Mouse (Mus musculus): ENCODE measurements around the gene Tmem170b. TPM values are rescaled to one million over a fixed set of nuclear protein-coding genes. Genes with fewer than 3 reads are reported as not detected.

Gene Tmem170b
- polyA plus RNA-seq, 1 experiment: 5.6 TPM

- TF ChIP-seq POLR2A (IDR thresholded peaks at IDR 0.05; ENCODE audit: low read depth, low read length): no peak
- no peak for TF ChIP-seq CTCF (IDR thresholded peaks at IDR 0.05; ENCODE audit: borderline replicate concordance, insufficient read depth, low read length)
- Histone ChIP-seq H3K4me1 (ENCODE audit: control insufficient read depth, insufficient read depth, low read length) (no peaks in the 10 kb centered on the region; the same call in 1 of the 2 replicates), H3K4me3 (ENCODE audit: insufficient read depth, low read length) (no peak overlapping the region), H3K27ac (ENCODE audit: insufficient read depth, low read length) (no peak overlapping the region)
Measured at GRCm38 (mm10) chr13:41638083-41638482, 32.4 kb downstream of the Tmem170b start.

DNA sequence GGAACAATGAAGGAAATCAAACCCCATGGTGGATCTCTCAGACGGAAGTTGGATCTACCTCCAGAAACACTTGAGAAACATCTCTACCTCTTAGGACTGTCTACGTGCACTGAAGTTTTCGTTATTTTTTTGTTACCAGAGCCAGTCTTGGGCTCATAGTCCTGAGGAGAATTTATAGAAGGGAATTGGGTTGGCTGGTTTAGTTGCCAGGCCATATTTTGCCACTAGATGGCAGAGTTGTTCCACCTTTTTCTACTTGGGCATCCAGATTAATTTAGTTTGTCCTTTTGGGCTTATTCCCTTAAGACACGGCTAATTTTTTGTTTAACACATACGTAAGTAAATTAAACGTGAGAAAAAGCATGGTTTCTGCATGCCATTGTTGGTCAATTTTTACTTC is 37.1 kb downstream of the Tmem170b start:
- TF ChIP-seq POLR2A (IDR thresholded peaks at IDR 0.05; ENCODE audit: low read depth, low read length) (no peak), CTCF (IDR thresholded peaks at IDR 0.05; ENCODE audit: borderline replicate concordance, insufficient read depth, low read length) (no peak)
- H3K4me3 ChIP-seq (ENCODE audit: insufficient read depth, low read length): no peak overlapping the region
- H3K27ac ChIP-seq (ENCODE audit: insufficient read depth, low read length): no peak overlapping the region
- peaks cover 11% of the 10 kb centered on the region for H3K4me1 ChIP-seq (ENCODE audit: control insufficient read depth, insufficient read depth, low read length)

DNA sequence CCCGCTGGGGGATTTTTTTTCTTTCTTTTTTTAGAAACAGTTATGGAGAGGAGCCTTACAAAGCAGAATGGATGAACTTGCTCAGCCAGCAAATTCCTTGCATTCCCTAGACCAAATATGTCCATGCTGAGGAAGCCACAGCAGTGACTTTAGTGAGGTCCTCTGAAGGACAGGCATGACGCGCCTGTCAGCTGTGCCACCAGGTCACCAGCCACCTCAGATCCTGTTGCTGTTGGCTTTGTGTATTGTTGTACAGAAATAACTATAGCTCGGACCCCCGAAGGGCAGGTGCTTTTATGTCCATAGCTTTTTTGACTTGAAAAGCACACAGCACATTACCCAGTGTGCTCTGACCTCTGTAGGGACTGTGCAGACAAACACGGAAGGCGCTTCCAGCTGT is 38.1 kb downstream of the Tmem170b start:
- Histone ChIP-seq H3K4me3 (ENCODE audit: insufficient read depth, low read length) (no peak overlapping the region), H3K4me1 (ENCODE audit: control insufficient read depth, insufficient read depth, low read length) (peaks cover 11% of the 10 kb centered on the region), H3K27ac (ENCODE audit: insufficient read depth, low read length) (peak overlapping the region; percentile 58)
- TF ChIP-seq POLR2A (IDR thresholded peaks at IDR 0.05; ENCODE audit: low read depth, low read length) (no peak), CTCF (IDR thresholded peaks at IDR 0.05; ENCODE audit: borderline replicate concordance, insufficient read depth, low read length) (no peak)

DNA sequence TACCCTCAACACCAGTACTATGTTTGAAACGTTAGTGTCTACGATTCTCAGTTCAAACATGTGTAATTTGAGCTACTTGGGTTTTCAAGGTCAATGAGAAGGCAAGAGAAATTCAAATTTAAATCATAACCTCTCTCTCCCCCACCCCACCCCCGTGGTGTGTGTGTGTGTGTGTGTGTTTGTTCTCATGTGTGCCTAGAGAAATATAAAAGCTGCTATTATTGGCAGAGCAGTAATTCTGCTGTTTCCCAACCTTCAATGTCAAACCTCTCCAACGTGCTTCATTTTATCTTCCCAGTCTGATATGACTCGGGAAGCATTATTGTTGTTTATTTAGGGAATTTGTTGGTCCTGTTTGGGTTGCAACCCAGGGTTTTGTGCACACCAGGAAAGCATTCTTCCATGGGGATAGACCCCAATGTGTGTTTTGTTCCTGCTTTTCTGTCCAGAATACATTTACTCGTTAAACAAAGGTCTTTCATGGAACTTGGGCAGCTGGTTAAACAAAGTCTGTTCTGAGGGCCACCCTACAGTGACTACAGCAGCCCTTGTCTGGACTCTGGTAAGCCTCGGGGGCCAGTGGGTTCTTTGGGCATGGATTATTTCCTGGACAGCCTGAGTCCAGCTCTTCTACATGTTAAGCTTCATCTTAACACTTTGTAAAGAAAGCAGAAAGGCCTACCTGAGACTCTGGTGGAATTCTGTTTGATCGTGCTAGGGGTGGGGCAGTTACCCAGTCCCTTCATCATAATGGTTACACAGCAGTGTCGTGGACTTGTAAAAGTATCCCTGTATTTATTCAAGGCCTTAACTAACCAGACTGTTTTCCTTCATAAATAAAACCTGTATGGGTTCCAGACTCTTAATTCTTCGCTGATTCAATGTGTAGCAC is 39.1 kb downstream of the Tmem170b start:
- H3K27ac ChIP-seq (ENCODE audit: insufficient read depth, low read length): no peak overlapping the region
- no peak for TF ChIP-seq CTCF (IDR thresholded peaks at IDR 0.05; ENCODE audit: borderline replicate concordance, insufficient read depth, low read length)
- TF ChIP-seq POLR2A (IDR thresholded peaks at IDR 0.05; ENCODE audit: low read depth, low read length): no peak
- H3K4me3 ChIP-seq (ENCODE audit: insufficient read depth, low read length): no peak overlapping the region
- H3K4me1 ChIP-seq (ENCODE audit: control insufficient read depth, insufficient read depth, low read length): peaks cover 11% of the 10 kb centered on the region

DNA sequence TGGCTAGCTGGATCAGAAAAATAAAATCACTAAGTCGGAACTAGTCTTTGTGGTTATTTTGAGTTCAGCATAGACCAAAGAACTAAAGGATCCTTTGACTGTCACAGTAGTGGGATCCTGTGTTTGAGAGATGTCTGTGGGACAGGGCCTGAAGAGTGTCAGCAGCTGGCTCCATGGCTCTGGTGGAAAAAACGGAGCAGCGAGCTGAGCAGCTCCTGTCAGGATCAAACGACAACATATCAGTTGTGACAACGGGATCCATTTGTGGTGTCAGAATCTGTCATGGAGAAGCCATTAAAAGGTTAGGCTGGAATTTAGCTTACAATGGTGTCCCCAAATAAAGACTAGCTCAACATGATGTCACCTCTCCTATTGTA is 39.8 kb downstream of the Tmem170b start:
- Histone ChIP-seq H3K4me1 (ENCODE audit: control insufficient read depth, insufficient read depth, low read length) (peaks cover 11% of the 10 kb centered on the region), H3K4me3 (ENCODE audit: insufficient read depth, low read length) (no peak overlapping the region), H3K27ac (ENCODE audit: insufficient read depth, low read length) (no peak overlapping the region)
- TF ChIP-seq CTCF (IDR thresholded peaks at IDR 0.05; ENCODE audit: borderline replicate concordance, insufficient read depth, low read length) (no peak), POLR2A (IDR thresholded peaks at IDR 0.05; ENCODE audit: low read depth, low read length) (no peak)

DNA sequence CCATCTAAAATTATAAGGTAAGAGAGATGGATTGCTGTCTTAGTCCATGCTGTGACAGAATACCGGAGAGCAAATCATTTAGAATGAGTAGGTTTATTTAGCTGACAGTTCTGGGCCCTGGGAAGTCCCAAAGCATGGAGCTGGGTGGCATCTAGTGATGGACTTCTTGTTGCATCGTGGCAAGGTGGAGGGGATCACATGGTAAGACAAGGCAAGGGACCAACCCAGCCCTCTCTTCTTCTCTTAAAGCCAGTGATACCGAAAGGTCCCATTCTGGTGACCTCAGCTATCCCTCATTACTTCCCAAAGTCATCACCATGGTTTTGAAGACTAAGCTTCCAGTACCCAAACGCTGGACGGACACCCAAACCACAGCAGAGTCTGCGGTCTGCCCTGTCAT is 42.3 kb downstream of the Tmem170b start:
- H3K4me1 ChIP-seq (ENCODE audit: control insufficient read depth, insufficient read depth, low read length): peaks cover 11% of the 10 kb centered on the region; the same call in 1 of the 2 replicates
- H3K27ac ChIP-seq (ENCODE audit: insufficient read depth, low read length): no peak overlapping the region
- no peak overlapping the region for H3K4me3 ChIP-seq (ENCODE audit: insufficient read depth, low read length)
- TF ChIP-seq CTCF (IDR thresholded peaks at IDR 0.05; ENCODE audit: borderline replicate concordance, insufficient read depth, low read length) (no peak), POLR2A (IDR thresholded peaks at IDR 0.05; ENCODE audit: low read depth, low read length) (no peak)

- H3K4me1 ChIP-seq (ENCODE audit: control insufficient read depth, insufficient read depth, low read length): no peaks in the 10 kb centered on the region; the same call in 1 of the 2 replicates
- no peak for TF ChIP-seq POLR2A (IDR thresholded peaks at IDR 0.05; ENCODE audit: low read depth, low read length)
- TF ChIP-seq CTCF (IDR thresholded peaks at IDR 0.05; ENCODE audit: borderline replicate concordance, insufficient read depth, low read length): peak; percentile 34; the same call in 1 of the 2 replicates
Measured at GRCm38 (mm10) chr13:41650665-41651064, 45.0 kb downstream of the Tmem170b start.

GRCm38 (mm10) chr13:41653791-41654190 is 48.1 kb downstream of the Tmem170b start:
- Histone ChIP-seq H3K27ac (ENCODE audit: insufficient read depth, low read length) (no peak overlapping the region; the same call in 1 of the 2 replicates), H3K4me3 (ENCODE audit: insufficient read depth, low read length) (no peak overlapping the region), H3K4me1 (ENCODE audit: control insufficient read depth, insufficient read depth, low read length) (no peaks in the 10 kb centered on the region; the same call in 1 of the 2 replicates)
- no peak for TF ChIP-seq POLR2A (IDR thresholded peaks at IDR 0.05; ENCODE audit: low read depth, low read length)
- no peak for TF ChIP-seq CTCF (IDR thresholded peaks at IDR 0.05; ENCODE audit: borderline replicate concordance, insufficient read depth, low read length)

More at GRCm38 (mm10) chr13:41650665-41651064, 45.0 kb downstream of the Tmem170b start:
- H3K27ac ChIP-seq (ENCODE audit: insufficient read depth, low read length): no peak overlapping the region
- H3K4me3 ChIP-seq (ENCODE audit: insufficient read depth, low read length): no peak overlapping the region

- H3K27ac ChIP-seq (ENCODE audit: insufficient read depth, low read length): no peak overlapping the region
- H3K4me3 ChIP-seq (ENCODE audit: insufficient read depth, low read length): no peak overlapping the region
- TF ChIP-seq CTCF (IDR thresholded peaks at IDR 0.05; ENCODE audit: borderline replicate concordance, insufficient read depth, low read length) (no peak), POLR2A (IDR thresholded peaks at IDR 0.05; ENCODE audit: low read depth, low read length) (no peak)
- H3K4me1 ChIP-seq (ENCODE audit: control insufficient read depth, insufficient read depth, low read length): no peaks in the 10 kb centered on the region; the same call in 1 of the 2 replicates
Measured at GRCm38 (mm10) chr13:41655576-41656090, 49.9 kb downstream of the Tmem170b start.

Measured in embryonic fibroblast, embryonic 13.5 days (primary cell).